Mouse (Mus musculus): ENCODE measurements at regions not wholly inside any gene's neighbourhood (a gene's known extent, or its start where the extent isn't known, plus 50 kb on each side); places are given as distances from the start of the nearest gene placed in this dataset.

GRCm38 (mm10) chr3:9948114-9948513, 139.8 kb upstream of the Gm9833 start:
- TF ChIP-seq EP300 (IDR thresholded peaks at IDR 0.05) (no peak), CTCF (IDR thresholded peaks at IDR 0.05) (no peak)
